In genomic region chr11:68871748-68872147, GRCm38 (mm10) we compare ENCODE assay signal across 7 mouse cellular contexts. TPM values are rescaled to one million over a fixed set of nuclear protein-coding genes. Genes with fewer than 3 reads are reported as not detected.
DNase-seq lines count a peak whose midpoint lies in the region; ATAC-seq and TF ChIP-seq lines count a peak whose summit lies in the region.

Gene Ndel1, minus strand, starts transcription at chr11:68871858.

- H3K9me3 ChIP-seq in MEL (replicated peaks; ENCODE audit: insufficient read depth, low read length) = no peaks in the 10 kb centered on the region
- no peaks in the 10 kb centered on the region for H3K9me3 ChIP-seq in hindbrain, embryonic 16.5 days (ENCODE audit: control insufficient read depth, low read length)

- no peak within 1 kb of the TSS for H3K9ac ChIP-seq in MEL (ENCODE audit: control insufficient read depth, low read depth, low read length, poor library complexity, severe bottlenecking)
- H3K9ac ChIP-seq in hindbrain, embryonic 16.5 days (ENCODE audit: low read depth, low read length) = no peak within 1 kb of the TSS

- H3K4me3 ChIP-seq in MEL (ENCODE audit: control insufficient read depth in 1 of 2, insufficient read depth in 1 of 2, low read depth in 2 of 2, low read length in 2 of 2) = no peak within 1 kb of the TSS
- no peak within 1 kb of the TSS for H3K4me3 ChIP-seq in hindbrain, embryonic 16.5 days (ENCODE audit: low read length)

- intact Hi-C loops in left cerebral cortex, postnatal 36 days (cut with DNase I) = no loop called here

- H3K27ac ChIP-seq in MEL (ENCODE audit: control insufficient read depth, low read depth, low read length) = no peak within 1 kb of the TSS
- no peak within 1 kb of the TSS for H3K27ac ChIP-seq in hindbrain, embryonic 16.5 days (ENCODE audit: low read depth, low read length)

- no peak for TF ChIP-seq CTCF in MEL (IDR thresholded peaks at IDR 0.05 in 2 of 3, conservative IDR thresholded peaks at IDR 0.05 in 1 of 3; ENCODE audit: control insufficient read depth in 1 of 3, insufficient read depth in 1 of 3, low read depth in 2 of 3, low read length in 3 of 3, poor library complexity in 1 of 3, severe bottlenecking in 1 of 3)

- TF ChIP-seq EP300 in MEL (IDR thresholded peaks at IDR 0.05; ENCODE audit: low read depth in 1 of 2, low read length in 2 of 2) = no peak

- DNase-seq in MEL (ENCODE audit: low read depth, low spot score) = no peak
- DNase-seq in adrenal gland, postnatal 25 days = peak; percentile 72
- peak; percentile 20 for DNase-seq in gastrocnemius, postnatal 10 days
- no peak for DNase-seq in left cerebral cortex, postnatal 36 days (ENCODE audit: low spot score in 2 of 2)
- DNase-seq in right cerebral cortex, postnatal 36 days (ENCODE audit: low spot score in 2 of 2) = no peak

- no peaks in the 10 kb centered on the region for H3K36me3 ChIP-seq in MEL (ENCODE audit: control insufficient read depth in 1 of 2, insufficient read depth in 2 of 2, low read length in 2 of 2)
- H3K36me3 ChIP-seq in hindbrain, embryonic 16.5 days (ENCODE audit: control insufficient read depth, insufficient read depth, low read length) = no peaks in the 10 kb centered on the region

- no peak for TF ChIP-seq POLR2A in MEL (IDR thresholded peaks at IDR 0.05; ENCODE audit: control insufficient read depth in 1 of 2, insufficient read depth in 1 of 2, low read depth in 1 of 2, low read length in 2 of 2, poor library complexity in 1 of 2)

- H3K27me3 ChIP-seq in MEL (ENCODE audit: control insufficient read depth in 1 of 2, insufficient read depth in 2 of 2, low read length in 2 of 2) = no peaks in the 10 kb centered on the region
- no peaks in the 10 kb centered on the region for H3K27me3 ChIP-seq in hindbrain, embryonic 16.5 days (replicated peaks; ENCODE audit: control insufficient read depth, insufficient read depth, low read length)

- no peak for TF ChIP-seq RAD21 in MEL (IDR thresholded peaks at IDR 0.05; ENCODE audit: low read depth, low read length)

- peaks cover 0 to 4% of the 10 kb centered on the region in 2 experiments; a peak in 1 of 4 replicates for H3K4me1 ChIP-seq in MEL (ENCODE audit: control insufficient read depth in 1 of 2, insufficient read depth in 2 of 2, low read length in 2 of 2)
- no peaks in the 10 kb centered on the region for H3K4me1 ChIP-seq in hindbrain, embryonic 16.5 days (ENCODE audit: control insufficient read depth, insufficient read depth, low read depth, low read length)

- H3K4me2 ChIP-seq in hindbrain, embryonic 16.5 days (ENCODE audit: low read length) = no peak within 1 kb of the TSS

- WGBS in hindbrain, embryonic 16.5 days = 63% methylated on average over 6 of the region's 6 CpGs

- no peaks in the 10 kb centered on the region for H3K79me2 ChIP-seq in MEL (ENCODE audit: control insufficient read depth, insufficient read depth, low read length, poor library complexity)

- ATAC-seq in hindbrain, embryonic 16.5 days = no peak
- ATAC-seq in megakaryocyte-erythroid progenitor cell, adult 5-6 weeks (replicated peaks; ENCODE audit: low FRiP score, low TSS enrichment, poor library complexity, severe bottlenecking) = no peak

TF ChIP-seq in MEL, 35 proteins besides CTCF, POLR2A, EP300 and RAD21:
- TF ChIP-seq MYC (IDR thresholded peaks at IDR 0.05; ENCODE audit: low read depth, low read length) = no peak
- TF ChIP-seq CHD2 (IDR thresholded peaks at IDR 0.05; ENCODE audit: low read length) = no peak
- no peak for TF ChIP-seq POLR2AphosphoS5 (IDR thresholded peaks at IDR 0.05; ENCODE audit: borderline replicate concordance, low read depth, low read length)
- no peak for TF ChIP-seq MXI1 (IDR thresholded peaks at IDR 0.05; ENCODE audit: low read depth, low read length)
- TF ChIP-seq GABPA (IDR thresholded peaks at IDR 0.05; ENCODE audit: low read depth, low read length) = no peak
- no peak for TF ChIP-seq ZKSCAN1 (IDR thresholded peaks at IDR 0.05; ENCODE audit: low read depth, low read length)
- no peak for TF ChIP-seq TCF12 (IDR thresholded peaks at IDR 0.05; ENCODE audit: low read depth, low read length)
- no peak for TF ChIP-seq POLR2AphosphoS2 (IDR thresholded peaks at IDR 0.05; ENCODE audit: low read length)
- TF ChIP-seq NELFE (IDR thresholded peaks at IDR 0.05; ENCODE audit: low read depth, low read length) = no peak
- TF ChIP-seq KAT2A (conservative IDR thresholded peaks at IDR 0.05; ENCODE audit: low read depth, low read length) = no peak
- TF ChIP-seq E2F4 (IDR thresholded peaks at IDR 0.05; ENCODE audit: borderline replicate concordance, low read depth, low read length) = no peak
- TF ChIP-seq CHD1 (IDR thresholded peaks at IDR 0.05; ENCODE audit: low read depth, low read length) = no peak
- no peak for TF ChIP-seq MAX (IDR thresholded peaks at IDR 0.05; ENCODE audit: low read length)
- no peak for TF ChIP-seq SIN3A (IDR thresholded peaks at IDR 0.05; ENCODE audit: low read length)
- TF ChIP-seq ETS1 (IDR thresholded peaks at IDR 0.05; ENCODE audit: low read depth, low read length) = no peak
- no peak for TF ChIP-seq MAFK (IDR thresholded peaks at IDR 0.05; ENCODE audit: borderline replicate concordance, low read depth, low read length)
- TF ChIP-seq MYB (IDR thresholded peaks at IDR 0.05; ENCODE audit: low read depth, low read length) = no peak
- no peak for TF ChIP-seq USF1 (IDR thresholded peaks at IDR 0.05; ENCODE audit: low read depth, low read length)
- no peak for TF ChIP-seq ZMIZ1 (IDR thresholded peaks at IDR 0.05; ENCODE audit: low read depth, low read length)

RNA-seq across cellular contexts. Expression of gene Ndel1, which starts in this region (rescaled TPM):
- 59.6 and 70.7 TPM in 2 replicates for total RNA-seq in MEL (2012; rRNA removed)
- polyA plus RNA-seq in MEL (2012; ENCODE audit: insufficient read depth in 1 of 2, insufficient read length in 2 of 2, low read depth in 1 of 2, low replicate concordance in 2 of 2, missing spikeins in 1 of 2) = 10 to 100 TPM; 55.0 to 61.2 TPM
- total RNA-seq in adrenal gland, postnatal 25 days (2021) = 54.4 and 70.0 TPM in 2 replicates
- 10 to 100 TPM; 58.3 to 68.8 TPM for total RNA-seq in gastrocnemius, postnatal 10 days (2021)
- 109 and 112 TPM in 2 replicates for polyA plus RNA-seq in hindbrain, embryonic 16.5 days (2015; fragmentation: Nextera tagmentation; extraction: Ambion mirVana)
- 100 to 1,000 TPM; 104 to 106 TPM for total RNA-seq in left cerebral cortex, postnatal 36 days (2021)
- 22.5 and 35.7 TPM in 2 replicates for total RNA-seq in megakaryocyte-erythroid progenitor cell, adult 5-6 weeks (2014; fragmentation: Nextera tagmentation)
- total RNA-seq in megakaryocyte-erythroid progenitor cell, adult 5-6 weeks (2017) = 45.6 and 99.1 TPM in 2 replicates

Comparison
In these comparisons a context has a peak if more than half of its experiments do, and no peak if none do; other contexts are left out.
1. DNase-seq: peak in adrenal gland, postnatal 25 days (single experiment) and gastrocnemius, postnatal 10 days (single experiment); none in MEL (single experiment), left cerebral cortex, postnatal 36 days (0 of 2) and right cerebral cortex, postnatal 36 days (0 of 2).